Mouse (Mus musculus) CH12.LX (cell line): Measurements from ENCODE around the gene Filip1l.

Source experiments
- CHD2 ChIP-seq: IDR thresholded peaks from 2 replicates; pipeline ENCODE4 v1.6.1; 2011; ENCODE audit warnings: low read length, improper control_type of control experiment
- CTCF ChIP-seq, 2 experiments: IDR thresholded peaks in 1 of 2; conservative IDR thresholded peaks in 1 of 2; 2 replicates each; pipeline ENCODE4 v1.5.1; 2011 to 2012; ENCODE audit warnings: low read depth in 2 of 2, low read length in 2 of 2, improper control_type of control experiment in 1 of 2, inconsistent platforms in 1 of 2, mild to moderate bottlenecking in 1 of 2, moderate library complexity in 1 of 2
- ETS1 ChIP-seq: conservative IDR thresholded peaks from 2 replicates; pipeline ENCODE4 v1.6.1; 2012; ENCODE audit warnings: low read depth, mild to moderate bottlenecking, inconsistent platforms, low read length, improper control_type of control experiment, moderate library complexity
- HCFC1 ChIP-seq: IDR thresholded peaks from 2 replicates; pipeline ENCODE4 v1.6.1; 2012; ENCODE audit warnings: low read depth, mild to moderate bottlenecking, inconsistent platforms, low read length, improper control_type of control experiment
- MAFK ChIP-seq: IDR thresholded peaks from 2 replicates; pipeline ENCODE4 v1.6.1; 2011; ENCODE audit warnings: low read length, improper control_type of control experiment; ENCODE audit not compliant: insufficient replicate concordance
- MAX ChIP-seq: IDR thresholded peaks from 2 replicates; pipeline ENCODE4 v1.6.1; 2011; ENCODE audit warnings: low read length, improper control_type of control experiment
- POLR2A ChIP-seq: IDR thresholded peaks from 2 replicates; pipeline ENCODE4 v1.6.1; 2011; ENCODE audit warnings: low read depth, mild to moderate bottlenecking, improper control_type of control experiment, low read length
- SIN3A ChIP-seq: IDR thresholded peaks from 2 replicates; pipeline ENCODE4 v1.6.1; 2012; ENCODE audit warnings: low read length, improper control_type of control experiment, inconsistent platforms
- USF2 ChIP-seq: conservative IDR thresholded peaks from 2 replicates; pipeline ENCODE4 v1.6.1; 2011; ENCODE audit warnings: low read depth, low read length, improper control_type of control experiment
- ZC3H11A ChIP-seq: IDR thresholded peaks from 2 replicates; pipeline ENCODE4 v1.6.1; 2012; ENCODE audit warnings: low read depth, mild to moderate bottlenecking, inconsistent platforms, low read length, improper control_type of control experiment

- TF ChIP-seq USF2 (no peak), CTCF (conservative IDR thresholded peaks at IDR 0.05 in 1 of 2, IDR thresholded peaks at IDR 0.05 in 1 of 2; ENCODE audit: low read depth in 2 of 2, low read length in 2 of 2) (no peak), MAFK (no peak), CHD2 (no peak), ETS1 (no peak), POLR2A (no peak), ZC3H11A (no peak), MAX (no peak), SIN3A (no peak), HCFC1 (no peak)
These were observed 190.3 kb downstream of the Filip1l start for GRCm38 (mm10) chr16:57543243-57543642.
